Mouse (Mus musculus) stomach, embryonic 14.5 days (tissue): ENCODE results near the gene Mthfd1. TPM values are rescaled to one million over a fixed set of nuclear protein-coding genes. Genes with fewer than 3 reads are reported as not detected.

Experiments used
- ATAC-seq: fragments of 200-750 bp; cut with Nextera tagmentation; 2 replicates; pipeline ENCODE4 v1.8.0; 2017; ENCODE audit warnings: low read depth, moderate TSS enrichment; ENCODE audit not compliant: insufficient number of reproducible peaks, insufficient read depth, low FRiP score
- H3K27ac ChIP-seq: fragments of 300-500 bp; sonication (generic); 2 replicates; pipeline ENCODE4 v1.5.1; 2014; ENCODE audit warnings: mild to moderate bottlenecking, low read length, moderate library complexity, mixed read lengths
- H3K27me3 ChIP-seq: fragments of 300-500 bp; sonication (generic); 2 replicates; pipeline ENCODE4 v1.6.1; 2014; ENCODE audit warnings: low read length, control low read depth, mixed read lengths; ENCODE audit not compliant: control insufficient read depth, insufficient read depth
- H3K36me3 ChIP-seq: fragments of 300-500 bp; sonication (generic); 2 replicates; pipeline ENCODE4 v1.6.1; 2014; ENCODE audit warnings: mild to moderate bottlenecking, control low read depth, low read length, moderate library complexity, mixed read lengths; ENCODE audit not compliant: control insufficient read depth, insufficient read depth
- H3K4me1 ChIP-seq: fragments of 300-500 bp; sonication (generic); 2 replicates; pipeline ENCODE4 v1.6.1; 2014; ENCODE audit warnings: low read length, control low read depth, mixed read lengths; ENCODE audit not compliant: control insufficient read depth, insufficient read depth
- H3K4me2 ChIP-seq: fragments of 300-500 bp; sonication (generic); replicated peaks from 2 replicates; pipeline ENCODE4 v1.6.1; 2014; ENCODE audit warnings: low read depth, low read length, control low read depth
- H3K4me3 ChIP-seq: fragments of 300-500 bp; sonication (generic); 2 replicates; pipeline ENCODE4 v1.5.1; 2014; ENCODE audit warnings: low read depth, low read length, control low read depth
- H3K9ac ChIP-seq: fragments of 300-500 bp; sonication (generic); replicated peaks from 2 replicates; pipeline ENCODE4 v1.6.1; 2014; ENCODE audit warnings: low read depth, mild to moderate bottlenecking, control low read depth, low read length, moderate library complexity, mixed read lengths
- H3K9me3 ChIP-seq: fragments of 300-500 bp; sonication (generic); 2 replicates; pipeline ENCODE4 v1.6.1; 2016; ENCODE audit warnings: low read depth, low read length, control low read depth; ENCODE audit not compliant: control insufficient read depth
- WGBS: fragments of 180-500 bp; shearing (Covaris S2); extraction: QIAGEN DNeasy Blood & Tissue Kit; methylation state at CpG from one replicate; pipeline ENCODE4 v1.1.7; 2014; 5-methylcytosine and 5-hydroxymethylcytosine counted together
- polyA plus RNA-seq: library from polyadenylated mRNA; unstranded; fragments of >200 nt; fragmentation: Nextera tagmentation; extraction: Ambion mirVana; gene quantifications from 2 replicates; pipeline ENCODE4 v1.2.1, GENCODE M21; 2014

Mthfd1 gene
- polyA plus RNA-seq, 1 experiment from 2014 or later, result 76.7 TPM

- ATAC-seq, result no peak
- 88% methylated on average over 9 of the region's 9 CpGs for WGBS
- H3K36me3 ChIP-seq, result peaks cover 47% of the 10 kb centered on the region
These were observed 44.3 kb downstream of the Mthfd1 start for GRCm38 (mm10) chr12:76299361-76299906.

GRCm38 (mm10) chr12:76300367-76300766 is 45.3 kb downstream of the Mthfd1 start:
- no peaks in the 10 kb centered on the region for H3K4me1 ChIP-seq
- H3K27ac ChIP-seq, result no peak overlapping the region
- no peak for ATAC-seq
- H3K36me3 ChIP-seq, result peaks cover 45% of the 10 kb centered on the region
- H3K27me3 ChIP-seq, result no peaks in the 10 kb centered on the region
- H3K4me3 ChIP-seq, result no peak overlapping the region
- WGBS, result 91% methylated on average over 10 of the region's 10 CpGs
- H3K9ac ChIP-seq, result no peak overlapping the region
- H3K9me3 ChIP-seq, result no peaks in the 10 kb centered on the region
- H3K4me2 ChIP-seq, result no peak overlapping the region

More at GRCm38 (mm10) chr12:76299361-76299906, 44.3 kb downstream of the Mthfd1 start:
- no peaks in the 10 kb centered on the region for H3K27me3 ChIP-seq
- no peak overlapping the region for H3K4me3 ChIP-seq
- H3K27ac ChIP-seq, result no peak overlapping the region
- H3K4me2 ChIP-seq, result no peak overlapping the region
- no peaks in the 10 kb centered on the region for H3K9me3 ChIP-seq
- H3K4me1 ChIP-seq, result no peaks in the 10 kb centered on the region
- no peak overlapping the region for H3K9ac ChIP-seq

- H3K4me2 ChIP-seq, result no peak overlapping the region
- no peak overlapping the region for H3K27ac ChIP-seq
- no peak overlapping the region for H3K4me3 ChIP-seq
- no peaks in the 10 kb centered on the region for H3K27me3 ChIP-seq
- ATAC-seq, result no peak
- 87% methylated on average over 11 of the region's 11 CpGs for WGBS
- 0 out of 2 replicates have a peak, but pooled peaks cover 2% of the 10 kb centered on the region for H3K4me1 ChIP-seq
- H3K9me3 ChIP-seq, result no peaks in the 10 kb centered on the region
- H3K9ac ChIP-seq, result no peak overlapping the region
- H3K36me3 ChIP-seq, result peaks cover 33% of the 10 kb centered on the region
These were observed 48.4 kb downstream of the Mthfd1 start for GRCm38 (mm10) chr12:76303474-76303873.

DNA sequence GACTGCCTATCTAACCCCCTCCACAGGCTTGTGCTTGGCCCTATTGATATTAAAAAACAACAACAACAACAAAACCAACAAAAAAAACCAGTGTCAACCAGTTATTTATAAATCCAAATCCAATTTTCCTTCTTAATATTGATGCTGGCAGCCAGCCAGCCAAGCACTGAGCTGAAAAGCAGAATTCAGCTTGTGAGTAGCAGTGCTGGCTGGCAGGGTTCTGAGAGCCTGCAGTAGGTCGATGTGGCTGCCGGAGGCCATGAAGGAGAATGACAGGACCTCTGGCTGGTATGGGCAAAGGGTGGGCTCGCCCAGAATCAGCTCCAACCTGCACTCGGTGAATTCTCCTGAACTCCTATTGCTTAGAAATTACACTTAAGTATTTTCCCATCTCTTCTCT is 49.1 kb downstream of the Mthfd1 start:
- 72% methylated on average over 4 of the region's 4 CpGs for WGBS
- Histone ChIP-seq H3K4me3 (no peak overlapping the region), H3K9me3 (no peaks in the 10 kb centered on the region), H3K4me1 (0 out of 2 replicates have a peak, but pooled peaks cover 3% of the 10 kb centered on the region), H3K27ac (no peak overlapping the region), H3K27me3 (no peaks in the 10 kb centered on the region), H3K4me2 (no peak overlapping the region), H3K36me3 (peaks cover 26% of the 10 kb centered on the region), H3K9ac (no peak overlapping the region)
- no peak for ATAC-seq

- H3K9ac ChIP-seq, result no peak overlapping the region
- no peaks in the 10 kb centered on the region for H3K27me3 ChIP-seq
- WGBS, result 91% methylated on average over 8 of the region's 8 CpGs
- no peak overlapping the region for H3K4me3 ChIP-seq
- H3K36me3 ChIP-seq, result peaks cover 24% of the 10 kb centered on the region
- no peak overlapping the region for H3K4me2 ChIP-seq
- H3K9me3 ChIP-seq, result no peaks in the 10 kb centered on the region
- H3K27ac ChIP-seq, result no peak overlapping the region
- H3K4me1 ChIP-seq, result 0 out of 2 replicates have a peak, but pooled peaks cover 3% of the 10 kb centered on the region
- no peak for ATAC-seq
These were observed 50.0 kb downstream of the Mthfd1 start for GRCm38 (mm10) chr12:76305107-76305506.

DNA sequence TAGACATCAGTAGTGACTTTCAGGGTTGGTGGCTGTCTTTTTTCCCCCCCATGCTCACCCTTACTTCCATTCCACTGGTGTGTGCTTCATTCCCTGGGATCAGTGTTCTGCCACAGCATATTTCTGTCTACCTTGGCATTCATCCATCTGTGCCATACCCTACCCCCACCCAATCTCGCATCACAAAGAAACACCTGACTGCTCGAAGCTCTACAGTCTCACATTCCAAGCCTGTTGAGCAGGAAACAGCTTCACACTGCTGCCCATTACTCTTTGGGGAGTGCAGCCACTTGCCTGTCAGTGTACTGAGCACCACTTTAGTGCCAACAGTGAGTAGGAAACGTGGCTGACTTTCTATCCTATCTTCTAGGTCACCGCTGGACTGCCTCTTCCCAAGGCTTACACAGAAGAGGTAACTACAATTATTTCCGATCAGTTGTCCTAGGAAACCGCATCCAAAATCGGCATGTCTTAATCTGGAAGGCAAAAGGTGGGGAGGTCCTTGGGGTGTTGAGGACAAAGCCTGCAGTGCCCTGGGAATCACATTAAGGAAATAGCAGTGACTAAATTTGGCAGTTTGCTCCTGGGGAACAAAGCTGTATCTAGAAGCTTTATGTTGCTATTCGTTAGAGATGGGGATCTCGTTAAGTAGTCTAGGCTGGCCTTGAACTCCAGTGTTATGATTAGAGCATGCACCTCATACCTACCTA is 51.9 kb downstream of the Mthfd1 start:
- no peak for ATAC-seq

GRCm38 (mm10) chr12:76307964-76308363 is 52.9 kb downstream of the Mthfd1 start:
- no peak overlapping the region for H3K4me2 ChIP-seq
- peaks cover 24% of the 10 kb centered on the region for H3K36me3 ChIP-seq
- H3K27ac ChIP-seq, result peak overlapping the region; percentile 87
- no peak overlapping the region for H3K9ac ChIP-seq
- WGBS, result 33% methylated on average over 9 of the region's 9 CpGs
- H3K4me3 ChIP-seq, result no peak overlapping the region
- peak; percentile 79; the same call in 1 of the 2 replicates for ATAC-seq
- H3K4me1 ChIP-seq, result 0 out of 2 replicates have a peak, but pooled peaks cover 3% of the 10 kb centered on the region
- H3K27me3 ChIP-seq, result no peaks in the 10 kb centered on the region
- no peaks in the 10 kb centered on the region for H3K9me3 ChIP-seq

More for the DNA sequence above, 51.9 kb downstream of the Mthfd1 start:
- H3K9me3 ChIP-seq, result no peaks in the 10 kb centered on the region
- no peaks in the 10 kb centered on the region for H3K27me3 ChIP-seq
- peak overlapping the region; percentile 87 for H3K27ac ChIP-seq
- 85% methylated on average over 9 of the region's 9 CpGs for WGBS
- H3K9ac ChIP-seq, result no peak overlapping the region
- H3K4me3 ChIP-seq, result no peak overlapping the region
- H3K36me3 ChIP-seq, result peaks cover 23% of the 10 kb centered on the region
- H3K4me2 ChIP-seq, result no peak overlapping the region
- H3K4me1 ChIP-seq, result 0 out of 2 replicates have a peak, but pooled peaks cover 3% of the 10 kb centered on the region

GRCm38 (mm10) chr12:76308436-76308835 is 53.3 kb downstream of the Mthfd1 start:
- H3K9me3 ChIP-seq, result no peaks in the 10 kb centered on the region
- no peaks in the 10 kb centered on the region for H3K27me3 ChIP-seq
- WGBS, result 82% methylated on average over 5 of the region's 5 CpGs
- H3K9ac ChIP-seq, result no peak overlapping the region
- H3K36me3 ChIP-seq, result peaks cover 24% of the 10 kb centered on the region
- H3K4me3 ChIP-seq, result no peak overlapping the region
- H3K4me1 ChIP-seq, result 0 out of 2 replicates have a peak, but pooled peaks cover 3% of the 10 kb centered on the region
- ATAC-seq, result no peak
- H3K4me2 ChIP-seq, result no peak overlapping the region
- H3K27ac ChIP-seq, result peak overlapping the region; percentile 87
